Mouse (Mus musculus) heart, embryonic 16.5 days (tissue): ENCODE data around the gene Cryba2. TPM values are rescaled to one million over a fixed set of nuclear protein-coding genes. Genes with fewer than 3 reads are reported as not detected.
A peak's percentile ranks its signal among the peaks of the same experiment; 100 is the strongest.

Experiments
- ATAC-seq: fragments of 200-750 bp; cut with Nextera tagmentation; replicated peaks from 2 replicates; pipeline ENCODE4 v1.8.0; 2017; ENCODE audit warnings: moderate number of reproducible peaks; ENCODE audit not compliant: insufficient read depth, low FRiP score; ENCODE audit errors: extremely low read depth
- H3K27ac ChIP-seq: fragments of 300-500 bp; sonication (generic); 2 replicates; pipeline ENCODE4 v1.5.1; 2014; ENCODE audit warnings: mild to moderate bottlenecking, low read length, control low read depth, moderate library complexity
- H3K27me3 ChIP-seq: fragments of 300-500 bp; sonication (generic); 2 replicates; pipeline ENCODE4 v1.6.1; 2014; ENCODE audit warnings: low read length, mixed read lengths; ENCODE audit not compliant: control insufficient read depth, insufficient read depth
- H3K36me3 ChIP-seq: fragments of 300-500 bp; sonication (generic); 2 replicates; pipeline ENCODE4 v1.6.1; 2014; ENCODE audit not compliant: control insufficient read depth, insufficient read depth
- H3K4me1 ChIP-seq: fragments of 300-500 bp; sonication (generic); 2 replicates; pipeline ENCODE4 v1.6.1; 2014; ENCODE audit warnings: low read length, mixed read lengths; ENCODE audit not compliant: control insufficient read depth, insufficient read depth
- H3K4me2 ChIP-seq: fragments of 300-500 bp; sonication (generic); 2 replicates; pipeline ENCODE4 v1.6.1; 2014; ENCODE audit warnings: low read depth, mild to moderate bottlenecking, control low read depth, low read length
- H3K4me3 ChIP-seq: fragments of 300-500 bp; sonication (generic); 2 replicates; pipeline ENCODE4 v1.5.1; 2014; ENCODE audit warnings: mild to moderate bottlenecking, control low read depth, low read length
- H3K9ac ChIP-seq: fragments of 300-500 bp; sonication (generic); 2 replicates; pipeline ENCODE4 v1.6.1; 2014; ENCODE audit warnings: low read length, control low read depth
- H3K9me3 ChIP-seq: fragments of 300-500 bp; sonication (generic); replicated peaks from 2 replicates; pipeline ENCODE4 v1.6.1; 2016; ENCODE audit warnings: low read length; ENCODE audit not compliant: control insufficient read depth
- WGBS: fragments of 180-500 bp; shearing (Covaris S2); extraction: QIAGEN DNeasy Blood & Tissue Kit; methylation state at CpG from one replicate; pipeline ENCODE4 v1.1.7; 2014; 5-methylcytosine and 5-hydroxymethylcytosine counted together
- polyA plus RNA-seq: library from polyadenylated mRNA; unstranded; fragments of >200 nt; fragmentation: Nextera tagmentation; extraction: Ambion mirVana; gene quantifications from 2 replicates; pipeline ENCODE4 v1.2.1, GENCODE M21; 2015

Cryba2 gene
- polyA plus RNA-seq, result not detected in 2 replicates

GRCm38 (mm10) chr1:74893134-74893855, at the start of gene Cryba2:
TSS of gene Cryba2 (minus strand) at chr1:74893143.
- Histone ChIP-seq H3K4me1 (peaks cover 3% of the 10 kb centered on the region; the same call in 1 of the 2 replicates), H3K27ac (no peak within 1 kb of the TSS), H3K9me3 (no peaks in the 10 kb centered on the region), H3K27me3 (peaks cover 89% of the 10 kb centered on the region), H3K4me3 (no peak within 1 kb of the TSS; the same call in 1 of the 2 replicates), H3K4me2 (no peak within 1 kb of the TSS), H3K36me3 (no peaks in the 10 kb centered on the region), H3K9ac (no peak within 1 kb of the TSS)
- 5% methylated on average over 25 of the region's 25 CpGs for WGBS
- ATAC-seq, result no peak

- 49% methylated on average over 12 of the region's 12 CpGs for WGBS
- ATAC-seq, result no peak
- Histone ChIP-seq H3K4me3 (no peak overlapping the region), H3K27me3 (peaks cover 47% of the 10 kb centered on the region), H3K4me1 (no peaks in the 10 kb centered on the region), H3K27ac (no peak overlapping the region), H3K4me2 (no peak overlapping the region), H3K9ac (no peak overlapping the region), H3K36me3 (no peaks in the 10 kb centered on the region), H3K9me3 (no peaks in the 10 kb centered on the region)
Observed at GRCm38 (mm10) chr1:74941651-74942360, 48.9 kb upstream of the Cryba2 start.

- H3K4me1 ChIP-seq, result no peaks in the 10 kb centered on the region
- H3K4me3 ChIP-seq, result no peak overlapping the region
- H3K4me2 ChIP-seq, result no peak overlapping the region
- peaks cover 40% of the 10 kb centered on the region for H3K27me3 ChIP-seq
- no peak overlapping the region for H3K27ac ChIP-seq
- H3K9me3 ChIP-seq, result no peaks in the 10 kb centered on the region
- no peaks in the 10 kb centered on the region for H3K36me3 ChIP-seq
- no peak for ATAC-seq
- H3K9ac ChIP-seq, result no peak overlapping the region
- WGBS, result 14% methylated on average over 3 of the region's 3 CpGs
Observed at GRCm38 (mm10) chr1:74939762-74940161, 46.8 kb upstream of the Cryba2 start.

GRCm38 (mm10) chr1:74936221-74936830, 43.4 kb upstream of the Cryba2 start:
- Histone ChIP-seq H3K4me2 (no peak overlapping the region), H3K27me3 (peaks cover 41% of the 10 kb centered on the region), H3K36me3 (no peaks in the 10 kb centered on the region), H3K9me3 (no peaks in the 10 kb centered on the region), H3K4me3 (no peak overlapping the region), H3K9ac (no peak overlapping the region), H3K27ac (no peak overlapping the region), H3K4me1 (no peaks in the 10 kb centered on the region)
- no peak for ATAC-seq
- WGBS, result 40% methylated on average over 12 of the region's 12 CpGs

GRCm38 (mm10) chr1:74935402-74935801, 42.5 kb upstream of the Cryba2 start, which contains the start of gene Cfap65:
TSS of gene Cfap65 (minus strand) at chr1:74935599.
- H3K4me1 ChIP-seq, result no peaks in the 10 kb centered on the region
- no peak for ATAC-seq
- no peak within 1 kb of the TSS for H3K4me3 ChIP-seq
- H3K4me2 ChIP-seq, result peak within 1 kb of the TSS; percentile 12; the same call in 1 of the 2 replicates
- H3K27ac ChIP-seq, result no peak within 1 kb of the TSS
- WGBS, result 3% methylated on average over 18 of the region's 18 CpGs
- H3K27me3 ChIP-seq, result peaks cover 42% of the 10 kb centered on the region
- no peaks in the 10 kb centered on the region for H3K36me3 ChIP-seq
- H3K9me3 ChIP-seq, result no peaks in the 10 kb centered on the region
- no peak within 1 kb of the TSS for H3K9ac ChIP-seq

GRCm38 (mm10) chr1:74927621-74928296, 34.8 kb upstream of the Cryba2 start:
- no peaks in the 10 kb centered on the region for H3K36me3 ChIP-seq
- H3K4me2 ChIP-seq, result no peak overlapping the region
- no peak overlapping the region for H3K27ac ChIP-seq
- no peaks in the 10 kb centered on the region for H3K9me3 ChIP-seq
- ATAC-seq, result no peak
- no peak overlapping the region for H3K4me3 ChIP-seq
- no peaks in the 10 kb centered on the region for H3K4me1 ChIP-seq
- WGBS, result 75% methylated on average over 9 of the region's 9 CpGs
- no peak overlapping the region for H3K9ac ChIP-seq
- peaks cover 24% of the 10 kb centered on the region for H3K27me3 ChIP-seq

- Histone ChIP-seq H3K4me2 (no peak overlapping the region), H3K27ac (no peak overlapping the region), H3K9me3 (no peaks in the 10 kb centered on the region), H3K4me1 (no peaks in the 10 kb centered on the region), H3K9ac (no peak overlapping the region), H3K36me3 (no peaks in the 10 kb centered on the region), H3K27me3 (peaks cover 18% of the 10 kb centered on the region), H3K4me3 (no peak overlapping the region)
- 32% methylated on average over 6 of the region's 6 CpGs for WGBS
- ATAC-seq, result no peak; the same call in 1 of the 2 replicates
Observed at GRCm38 (mm10) chr1:74926721-74927120, 33.8 kb upstream of the Cryba2 start.

- Histone ChIP-seq H3K27me3 (peaks cover 16% of the 10 kb centered on the region), H3K36me3 (no peaks in the 10 kb centered on the region), H3K27ac (no peak overlapping the region), H3K4me1 (no peaks in the 10 kb centered on the region), H3K4me3 (no peak overlapping the region), H3K9me3 (no peaks in the 10 kb centered on the region), H3K9ac (no peak overlapping the region), H3K4me2 (no peak overlapping the region)
- WGBS, result 67% methylated on average over 4 of the region's 4 CpGs
- no peak for ATAC-seq
Observed at GRCm38 (mm10) chr1:74924464-74924863, 31.5 kb upstream of the Cryba2 start.
